Mouse (Mus musculus) neural tube, embryonic 11.5 days (tissue): ENCODE data around the gene Atp13a1. TPM values are rescaled to one million over a fixed set of nuclear protein-coding genes. Genes with fewer than 3 reads are reported as not detected.

Experiments
- ATAC-seq: fragments of 200-750 bp; cut with Nextera tagmentation; 2 replicates; pipeline ENCODE4 v1.8.0; 2017; ENCODE audit warnings: moderate number of reproducible peaks, mild to moderate bottlenecking, moderate TSS enrichment, moderate library complexity; ENCODE audit not compliant: insufficient read depth, low FRiP score, low TSS enrichment
- DNase-seq: peaks from one replicate; pipeline ENCODE4 v3.0.0-alpha.2; 2015; ENCODE audit warnings: low spot score
- H3K27ac ChIP-seq: fragments of 300-500 bp; sonication (generic); 2 replicates; pipeline ENCODE4 v1.5.1; 2014; ENCODE audit warnings: low read depth, mild to moderate bottlenecking, low read length
- H3K27me3 ChIP-seq: fragments of 300-500 bp; sonication (generic); 2 replicates; pipeline ENCODE4 v1.6.1; 2014; ENCODE audit warnings: mild to moderate bottlenecking, low read length, mixed read lengths; ENCODE audit not compliant: control insufficient read depth, insufficient read depth
- H3K36me3 ChIP-seq: fragments of 300-500 bp; sonication (generic); 2 replicates; pipeline ENCODE4 v1.6.1; 2014; ENCODE audit warnings: mild to moderate bottlenecking, low read length, moderate library complexity, mixed read lengths; ENCODE audit not compliant: control insufficient read depth, insufficient read depth
- H3K4me1 ChIP-seq: fragments of 300-500 bp; sonication (generic); 2 replicates; pipeline ENCODE4 v1.6.1; 2014; ENCODE audit warnings: low read length, mixed read lengths; ENCODE audit not compliant: control insufficient read depth, insufficient read depth
- H3K4me2 ChIP-seq: fragments of 300-500 bp; sonication (generic); 2 replicates; pipeline ENCODE4 v1.6.1; 2014; ENCODE audit warnings: low read depth, mild to moderate bottlenecking, moderate library complexity
- H3K4me3 ChIP-seq: fragments of 300-500 bp; sonication (generic); 2 replicates; pipeline ENCODE4 v1.5.1; 2014; ENCODE audit warnings: low read depth, low read length
- H3K9ac ChIP-seq: fragments of 300-500 bp; sonication (generic); 2 replicates; pipeline ENCODE4 v1.6.1; 2014; ENCODE audit warnings: mild to moderate bottlenecking, low read length
- H3K9me3 ChIP-seq: fragments of 300-500 bp; sonication (generic); 2 replicates; pipeline ENCODE4 v1.6.1; 2016; ENCODE audit warnings: low read length; ENCODE audit not compliant: control insufficient read depth
- WGBS: fragments of 180-500 bp; shearing (Covaris S2); extraction: QIAGEN DNeasy Blood & Tissue Kit; methylation state at CpG from one replicate; pipeline ENCODE4 v1.1.7; 2014; 5-methylcytosine and 5-hydroxymethylcytosine counted together
- polyA plus RNA-seq: library from polyadenylated mRNA; unstranded; fragments of >200 nt; fragmentation: Nextera tagmentation; extraction: Ambion mirVana; gene quantifications from 2 replicates; pipeline ENCODE4 v1.2.1, GENCODE M21; 2014

The Atp13a1 gene
- polyA plus RNA-seq, 1 experiment from 2014 or later, result 50.1 TPM

- DNase-seq (no peak), ATAC-seq (no peak)
- Histone ChIP-seq H3K9me3 (no peaks in the 10 kb centered on the region), H3K27ac (no peak overlapping the region), H3K4me2 (no peak overlapping the region), H3K9ac (no peak overlapping the region), H3K27me3 (no peaks in the 10 kb centered on the region), H3K4me1 (peaks cover 9% of the 10 kb centered on the region), H3K4me3 (no peak overlapping the region), H3K36me3 (peaks cover 6% of the 10 kb centered on the region)
- WGBS, result 79% methylated on average over 9 of the region's 9 CpGs
Measured at GRCm38 (mm10) chr8:69820466-69820865, 29.5 kb downstream of the Atp13a1 start.

DNA sequence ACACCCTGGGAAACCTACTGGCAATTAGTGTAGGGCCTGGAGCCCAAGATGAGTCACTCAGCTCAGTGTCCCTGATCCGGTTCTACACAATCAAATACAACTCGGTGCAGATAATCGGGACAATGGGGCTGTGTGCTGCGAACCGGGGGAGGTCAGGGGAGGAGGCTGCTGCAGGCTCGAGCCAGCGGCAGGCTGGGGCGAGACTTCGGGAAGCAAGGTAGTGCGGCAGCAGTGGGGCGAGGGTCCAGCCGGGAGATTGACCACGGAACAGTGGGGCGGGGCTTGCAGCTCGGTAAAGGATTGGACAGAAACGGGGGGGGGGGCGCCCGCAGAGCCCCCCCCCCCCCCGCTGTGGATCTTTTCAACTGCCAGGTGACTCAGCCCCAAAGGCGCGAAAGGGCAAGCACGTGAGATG, 31.0 kb downstream of the Atp13a1 start:
- Histone ChIP-seq H3K36me3 (peaks cover 10% of the 10 kb centered on the region), H3K4me3 (peak overlapping the region; percentile 50), H3K4me2 (peak overlapping the region; percentile 77), H3K27me3 (no peaks in the 10 kb centered on the region), H3K4me1 (peaks cover 9% of the 10 kb centered on the region), H3K9me3 (no peaks in the 10 kb centered on the region), H3K9ac (peak overlapping the region; percentile 64), H3K27ac (no peak overlapping the region)
- ATAC-seq (peak; percentile 63), DNase-seq (peak; percentile 71)
- WGBS, result 0% methylated on average over 15 of the region's 22 CpGs

GRCm38 (mm10) chr8:69822386-69823191, 31.6 kb downstream of the Atp13a1 start, which contains the start of gene Lpar2:
Lpar2 (plus strand) TSS chr8:69822429.
- Histone ChIP-seq H3K27ac (0 out of 2 replicates have a peak within 1 kb of the TSS, but pooled peaks have one; percentile 24), H3K9ac (peak within 1 kb of the TSS; percentile 64), H3K9me3 (no peaks in the 10 kb centered on the region), H3K27me3 (no peaks in the 10 kb centered on the region), H3K36me3 (peaks cover 6% of the 10 kb centered on the region), H3K4me3 (peak within 1 kb of the TSS; percentile 50), H3K4me1 (peaks cover 9% of the 10 kb centered on the region), H3K4me2 (peak within 1 kb of the TSS; percentile 77)
- WGBS, result under 1% methylated on average over 31 of the region's 35 CpGs
- peak; percentile 84 for DNase-seq
- peak; percentile 78 for ATAC-seq

GRCm38 (mm10) chr8:69826371-69826770, 35.4 kb downstream of the Atp13a1 start:
- Histone ChIP-seq H3K4me2 (no peak overlapping the region), H3K36me3 (peaks cover 6% of the 10 kb centered on the region; the same call in 1 of the 2 replicates), H3K27ac (no peak overlapping the region), H3K9ac (no peak overlapping the region), H3K4me3 (no peak overlapping the region), H3K4me1 (peaks cover 9% of the 10 kb centered on the region), H3K9me3 (no peaks in the 10 kb centered on the region), H3K27me3 (no peaks in the 10 kb centered on the region)
- WGBS, result 91% methylated on average over 12 of the region's 12 CpGs
- DNase-seq (no peak), ATAC-seq (no peak)

- WGBS, result under 1% methylated on average over 37 of the region's 38 CpGs
- H3K27me3 ChIP-seq, result no peaks in the 10 kb centered on the region
- peak within 1 kb of the TSS; percentile 67 for H3K9ac ChIP-seq
- H3K36me3 ChIP-seq, result no peaks in the 10 kb centered on the region; the same call in 1 of the 2 replicates
- peaks cover 5% of the 10 kb centered on the region; the same call in 1 of the 2 replicates for H3K4me1 ChIP-seq
- ATAC-seq, result peak; percentile 98
- H3K4me2 ChIP-seq, result peak within 1 kb of the TSS; percentile 81
- H3K9me3 ChIP-seq, result no peaks in the 10 kb centered on the region
- H3K27ac ChIP-seq, result peak within 1 kb of the TSS; percentile 72
- peak within 1 kb of the TSS; percentile 64 for H3K4me3 ChIP-seq
- DNase-seq, result peak; percentile 97
Measured at GRCm38 (mm10) chr8:69832298-69832853, 41.4 kb downstream of the Atp13a1 start, which contains the start of gene Pbx4. Pbx4 (plus strand) TSS chr8:69832491.

DNA sequence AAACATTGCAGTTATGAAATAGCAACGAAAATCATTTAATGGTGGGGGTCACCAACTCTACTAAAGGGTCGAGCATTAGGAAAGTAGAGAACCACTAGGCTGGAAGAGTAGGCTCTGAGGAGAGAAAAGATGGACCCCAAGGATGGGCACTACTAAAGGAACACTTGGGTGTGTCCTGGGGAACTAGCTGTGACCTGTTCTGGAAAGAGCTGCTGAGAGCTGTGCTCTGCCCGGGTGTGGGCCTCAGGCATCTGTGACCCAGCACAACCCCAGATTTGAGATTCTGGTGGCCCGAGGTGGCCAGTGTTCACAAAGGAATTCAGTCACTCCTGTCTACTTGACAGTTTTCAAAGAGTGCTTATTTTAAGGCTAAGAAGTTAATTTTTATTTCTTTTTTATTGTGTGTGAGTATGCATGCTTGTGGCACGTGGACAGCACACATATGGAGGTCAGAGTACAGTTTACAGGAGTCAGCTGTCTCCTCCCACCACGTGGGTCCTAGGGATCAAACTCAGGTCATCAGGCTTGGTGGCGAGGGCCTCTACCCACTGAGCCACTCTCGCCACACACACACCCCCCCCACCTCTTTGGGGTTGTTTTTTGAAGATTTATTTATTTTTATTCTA, 46.2 kb downstream of the Atp13a1 start:
- Histone ChIP-seq H3K4me2 (no peak overlapping the region), H3K9me3 (no peaks in the 10 kb centered on the region), H3K9ac (no peak overlapping the region), H3K27ac (no peak overlapping the region), H3K4me3 (no peak overlapping the region), H3K4me1 (no peaks in the 10 kb centered on the region), H3K36me3 (no peaks in the 10 kb centered on the region), H3K27me3 (no peaks in the 10 kb centered on the region)
- ATAC-seq, result no peak
- WGBS, result 82% methylated on average over 8 of the region's 8 CpGs
- no peak for DNase-seq

- Histone ChIP-seq H3K27ac (no peak overlapping the region), H3K27me3 (no peaks in the 10 kb centered on the region), H3K4me1 (no peaks in the 10 kb centered on the region), H3K9me3 (no peaks in the 10 kb centered on the region), H3K9ac (no peak overlapping the region), H3K4me3 (no peak overlapping the region), H3K36me3 (no peaks in the 10 kb centered on the region), H3K4me2 (no peak overlapping the region)
- ATAC-seq, result no peak
- WGBS, result 71% methylated on average over 3 of the region's 3 CpGs
- no peak for DNase-seq
Measured at GRCm38 (mm10) chr8:69847167-69848065, 56.5 kb downstream of the Atp13a1 start.

- H3K9ac ChIP-seq, result no peak overlapping the region
- H3K36me3 ChIP-seq, result no peaks in the 10 kb centered on the region
- ATAC-seq (no peak), DNase-seq (no peak)
- WGBS, result 96% methylated on average over 8 of the region's 8 CpGs
- no peak overlapping the region for H3K27ac ChIP-seq
- no peaks in the 10 kb centered on the region for H3K9me3 ChIP-seq
- no peak overlapping the region for H3K4me3 ChIP-seq
- H3K4me2 ChIP-seq, result no peak overlapping the region
- H3K4me1 ChIP-seq, result no peaks in the 10 kb centered on the region
- H3K27me3 ChIP-seq, result no peaks in the 10 kb centered on the region
Measured at GRCm38 (mm10) chr8:69848951-69849350, 58.0 kb downstream of the Atp13a1 start.
